Mouse (Mus musculus) CH12.LX (cell line): Measurements from ENCODE around the gene Med8. TPM values are rescaled to one million over a fixed set of nuclear protein-coding genes. Genes with fewer than 3 reads are reported as not detected.

ENCODE experiments used
- DNase-seq: peaks from one replicate; pipeline ENCODE4 v3.0.0-alpha.2; 2013; ENCODE audit errors: extremely low read depth
- H3K27ac ChIP-seq: 2 replicates; pipeline ENCODE4 v1.5.1; 2012; ENCODE audit warnings: low read depth, mild to moderate bottlenecking, control low read depth, moderate library complexity; ENCODE audit not compliant: insufficient read depth
- H3K27me3 ChIP-seq: replicated peaks from 2 replicates; pipeline ENCODE3; 2012; ENCODE audit warnings: inconsistent platforms
- H3K36me3 ChIP-seq, 2 experiments: replicated peaks in 1 of 2; 2 replicates each; pipeline versions ENCODE3 to v1.6.1; 2012; ENCODE audit warnings: inconsistent platforms in 1 of 2, low read length in 1 of 2, mild to moderate bottlenecking in 1 of 2, mixed read lengths in 1 of 2, moderate library complexity in 1 of 2; ENCODE audit not compliant: control insufficient read depth in 1 of 2, insufficient read depth in 1 of 2
- H3K4me1 ChIP-seq, 2 experiments: 2 replicates each; pipeline ENCODE4 v1.6.1; 2012; ENCODE audit warnings: inconsistent platforms in 1 of 2, moderate library complexity in 1 of 2; ENCODE audit not compliant: insufficient read depth in 2 of 2, control insufficient read depth in 1 of 2
- H3K4me2 ChIP-seq: 2 replicates; pipeline ENCODE4 v1.6.1; 2012; ENCODE audit warnings: low read depth, mild to moderate bottlenecking, control low read depth; ENCODE audit not compliant: poor library complexity, insufficient read depth, severe bottlenecking
- H3K4me3 ChIP-seq, 3 experiments: fragments of 150-350 bp in 1 of 3; sonication (generic) in 1 of 3; replicated peaks in 1 of 3; 2 replicates each; pipeline versions ENCODE3 to v1.5.1; 2011 to 2012; ENCODE audit warnings: low read depth in 2 of 3, low read length in 2 of 3, mild to moderate bottlenecking in 2 of 3, moderate library complexity in 2 of 3, control low read depth in 1 of 3, improper control_type of control experiment in 1 of 3, inconsistent platforms in 1 of 3, mixed read lengths in 1 of 3; ENCODE audit not compliant: poor library complexity in 1 of 3
- H3K79me2 ChIP-seq: replicated peaks from 2 replicates; pipeline ENCODE4 v1.6.1; 2012; ENCODE audit warnings: mild to moderate bottlenecking, moderate library complexity; ENCODE audit not compliant: control insufficient read depth, poor library complexity, insufficient read depth, severe bottlenecking; ENCODE audit errors: extremely low read depth
- H3K9ac ChIP-seq: 2 replicates; pipeline ENCODE4 v1.6.1; 2012; ENCODE audit warnings: low read depth, mild to moderate bottlenecking, control low read depth, moderate library complexity; ENCODE audit not compliant: insufficient read depth
- H3K9me3 ChIP-seq: replicated peaks from 2 replicates; pipeline ENCODE3; 2012; ENCODE audit warnings: low read length, inconsistent platforms, mixed read lengths
- EP300 ChIP-seq: IDR thresholded peaks from 2 replicates; pipeline ENCODE4 v1.6.1; 2011; ENCODE audit warnings: low read length, improper control_type of control experiment
- ETS1 ChIP-seq: conservative IDR thresholded peaks from 2 replicates; pipeline ENCODE4 v1.6.1; 2012; ENCODE audit warnings: low read depth, mild to moderate bottlenecking, inconsistent platforms, low read length, improper control_type of control experiment, moderate library complexity
- MAFK ChIP-seq: IDR thresholded peaks from 2 replicates; pipeline ENCODE4 v1.6.1; 2011; ENCODE audit warnings: low read length, improper control_type of control experiment; ENCODE audit not compliant: insufficient replicate concordance
- SMC3 ChIP-seq: IDR thresholded peaks from 2 replicates; pipeline ENCODE4 v1.6.1; 2011; ENCODE audit warnings: low read depth, low read length, improper control_type of control experiment
- ZMIZ1 ChIP-seq: IDR thresholded peaks from 2 replicates; pipeline ENCODE4 v1.6.1; 2012; ENCODE audit warnings: low read depth, mild to moderate bottlenecking, inconsistent platforms, low read length, improper control_type of control experiment
- dilution Hi-C: fragments of 300-500 bp; cut with MboI; formaldehyde crosslinking; loops from 2 replicates; pipeline ENCODE4 v1.14.3; 2020; ENCODE audit warnings: low sequenced_read_pairs; ENCODE audit not compliant: extremely low pct_unique_long_range_greater_than_20kb, extremely low pct_ligation_motif_present
- in situ Hi-C: fragments of 300-500 bp; cut with MboI; formaldehyde crosslinking; loops from 3 replicates; pipeline ENCODE4 v1.14.3; 2019; ENCODE audit warnings: low sequenced_read_pairs, low pct_ligation_motif_present, low pct_unique_long_range_greater_than_20kb, mixed read lengths
- polyA plus RNA-seq: library from polyadenylated mRNA; unstranded; fragments of >175 nt; gene quantifications from 2 replicates; pipeline ENCODE4 v1.2.1, GENCODE M21; 2012; ENCODE audit warnings: low read depth; ENCODE audit not compliant: insufficient read length
- total RNA-seq, 2 experiments: library from RNA; depleted of rRNA; stranded (reverse); fragments of 300-350 nt in 1 of 2; fragments of >200 nt in 1 of 2; gene quantifications; 2 replicates each; pipeline ENCODE4 v1.2.3; 2012 to 2014

Med8 gene
- total and polyA plus RNA-seq, 3 experiments = 102 to 152 (median 109) TPM

GRCm38 (mm10) chr4:118457345-118457975, 48.3 kb downstream of the Med8 start, which contains the start of gene Mpl:
Gene Mpl (minus strand): TSS chr4:118457513.
- Histone ChIP-seq H3K27me3 (peaks cover 80% of the 10 kb centered on the region), H3K4me3 (no peak within 1 kb of the TSS), H3K36me3 (no peaks in the 10 kb centered on the region), H3K27ac (no peak within 1 kb of the TSS), H3K9me3 (no peaks in the 10 kb centered on the region), H3K9ac (no peak within 1 kb of the TSS), H3K4me2 (no peak within 1 kb of the TSS), H3K4me1 (no peaks in the 10 kb centered on the region), H3K79me2 (no peaks in the 10 kb centered on the region)
- in situ Hi-C loops = no loop called here
- dilution Hi-C loops = no loop called here
- DNase-seq = no peak
- TF ChIP-seq ZMIZ1 = no peak
- no peak for TF ChIP-seq SMC3
- TF ChIP-seq EP300 = no peak
- no peak for TF ChIP-seq ETS1
- TF ChIP-seq MAFK = no peak

- Histone ChIP-seq H3K9ac (no peak overlapping the region), H3K4me3 (no peak overlapping the region), H3K9me3 (no peaks in the 10 kb centered on the region), H3K79me2 (no peaks in the 10 kb centered on the region), H3K27ac (no peak overlapping the region), H3K4me1 (no peaks in the 10 kb centered on the region), H3K27me3 (peaks cover 84% of the 10 kb centered on the region), H3K36me3 (no peaks in the 10 kb centered on the region), H3K4me2 (no peak overlapping the region)
- TF ChIP-seq ZMIZ1 = no peak
- dilution Hi-C loops (no loop called here), in situ Hi-C loops (no loop called here)
- no peak for DNase-seq
Measured at GRCm38 (mm10) chr4:118464956-118465355, 55.8 kb downstream of the Med8 start.

Other genes with a start within 250 kb of the Med8 start
- gene Kdm4a, start 229.3 kb upstream of the Med8 start, total RNA-seq (2012; rRNA removed) = 38.4 and 58.8 TPM in 2 replicates
- 36.9 TPM in 2 replicates for gene Kdm4a, start 229.3 kb upstream of the Med8 start, total RNA-seq (2014; rRNA removed)
- 43.2 and 43.6 TPM in 2 replicates for gene Kdm4a, start 229.3 kb upstream of the Med8 start, polyA plus RNA-seq
- gene Ptprf, start 117.9 kb upstream of the Med8 start, total RNA-seq (2012; rRNA removed) = 0.13 and 0.21 TPM in 2 replicates
- not detected in 2 replicates for gene Ptprf, start 117.9 kb upstream of the Med8 start, total RNA-seq (2014; rRNA removed)
- 0.11 and 0.14 TPM in 2 replicates for gene Ptprf, start 117.9 kb upstream of the Med8 start, polyA plus RNA-seq
- gene Szt2, start 64 bp upstream of the Med8 start, total RNA-seq (2012; rRNA removed) = 7.4 TPM in 2 replicates
- gene Szt2, start 64 bp upstream of the Med8 start, total RNA-seq (2014; rRNA removed) = 2.9 and 3.2 TPM in 2 replicates
- 15.1 and 18.9 TPM in 2 replicates for gene Szt2, start 64 bp upstream of the Med8 start, polyA plus RNA-seq
- gene Elovl1, start 18.8 kb downstream of the Med8 start, total RNA-seq (2012; rRNA removed) = 45.9 and 47.1 TPM in 2 replicates
- 56.3 and 61.1 TPM in 2 replicates for gene Elovl1, start 18.8 kb downstream of the Med8 start, total RNA-seq (2014; rRNA removed)
- 83.9 and 110 TPM in 2 replicates for gene Elovl1, start 18.8 kb downstream of the Med8 start, polyA plus RNA-seq
- gene Cdc20, start 28.0 kb downstream of the Med8 start, total RNA-seq (2012; rRNA removed) = 172 and 222 TPM in 2 replicates
- 213 and 224 TPM in 2 replicates for gene Cdc20, start 28.0 kb downstream of the Med8 start, total RNA-seq (2014; rRNA removed)
- gene Cdc20, start 28.0 kb downstream of the Med8 start, polyA plus RNA-seq = 201 and 212 TPM in 2 replicates
- gene Mpl, start 48.2 kb downstream of the Med8 start, total RNA-seq (2012; rRNA removed) = not detected in 2 replicates
- not detected in 2 replicates for gene Mpl, start 48.2 kb downstream of the Med8 start, total RNA-seq (2014; rRNA removed)
- not detected in 2 replicates for gene Mpl, start 48.2 kb downstream of the Med8 start, polyA plus RNA-seq
- gene Tie1, start 80.7 kb downstream of the Med8 start, total RNA-seq (2012; rRNA removed) = not detected in 2 replicates
- gene Tie1, start 80.7 kb downstream of the Med8 start, total RNA-seq (2014; rRNA removed) = not detected in 2 replicates
- not detected in 2 replicates for gene Tie1, start 80.7 kb downstream of the Med8 start, polyA plus RNA-seq
- not detected in 2 replicates for gene 2610528J11Rik, start 117.7 kb downstream of the Med8 start, total RNA-seq (2012; rRNA removed)
- gene 2610528J11Rik, start 117.7 kb downstream of the Med8 start, total RNA-seq (2014; rRNA removed) = not detected in 2 replicates
- gene 2610528J11Rik, start 117.7 kb downstream of the Med8 start, polyA plus RNA-seq = not detected in 2 replicates
- gene Tmem125, start 134.7 kb downstream of the Med8 start, total RNA-seq (2012; rRNA removed) = not detected in 2 replicates
- not detected in 2 replicates for gene Tmem125, start 134.7 kb downstream of the Med8 start, total RNA-seq (2014; rRNA removed)
- gene Tmem125, start 134.7 kb downstream of the Med8 start, polyA plus RNA-seq = not detected in 2 replicates
- gene Cfap57, start 211.4 kb downstream of the Med8 start, total RNA-seq (2012; rRNA removed) = not detected in 2 replicates
- not detected in 2 replicates for gene Cfap57, start 211.4 kb downstream of the Med8 start, total RNA-seq (2014; rRNA removed)
- not detected in 2 replicates for gene Cfap57, start 211.4 kb downstream of the Med8 start, polyA plus RNA-seq
- 167 and 209 TPM in 2 replicates for gene Ebna1bp2, start 211.5 kb downstream of the Med8 start, total RNA-seq (2012; rRNA removed)
- gene Ebna1bp2, start 211.5 kb downstream of the Med8 start, total RNA-seq (2014; rRNA removed) = 271 and 276 TPM in 2 replicates
- gene Ebna1bp2, start 211.5 kb downstream of the Med8 start, polyA plus RNA-seq = 257 and 309 TPM in 2 replicates
- not detected in 2 replicates for gene Olfr62, start 249.6 kb downstream of the Med8 start, total RNA-seq (2012; rRNA removed)
- not detected in 2 replicates for gene Olfr62, start 249.6 kb downstream of the Med8 start, total RNA-seq (2014; rRNA removed)
- gene Olfr62, start 249.6 kb downstream of the Med8 start, polyA plus RNA-seq = not detected in 2 replicates